Mouse (Mus musculus) adrenal gland, adult 8-10 months (tissue): Measurements from ENCODE around the gene Kcnn3. TPM values are rescaled to one million over a fixed set of nuclear protein-coding genes. Genes with fewer than 3 reads are reported as not detected.

ENCODE experiments used
- DNase-seq: peaks from one replicate; pipeline ENCODE4 v3.0.0; 2022
- total RNA-seq, 4 experiments: library from RNA; stranded (reverse); gene quantifications; 2 replicates each; pipeline ENCODE4 v1.2.4; 2022

Kcnn3 gene
- total RNA-seq, 4 experiments from 2014 or later: 3.8 to 6.6 (median 5.2) TPM

DNA sequence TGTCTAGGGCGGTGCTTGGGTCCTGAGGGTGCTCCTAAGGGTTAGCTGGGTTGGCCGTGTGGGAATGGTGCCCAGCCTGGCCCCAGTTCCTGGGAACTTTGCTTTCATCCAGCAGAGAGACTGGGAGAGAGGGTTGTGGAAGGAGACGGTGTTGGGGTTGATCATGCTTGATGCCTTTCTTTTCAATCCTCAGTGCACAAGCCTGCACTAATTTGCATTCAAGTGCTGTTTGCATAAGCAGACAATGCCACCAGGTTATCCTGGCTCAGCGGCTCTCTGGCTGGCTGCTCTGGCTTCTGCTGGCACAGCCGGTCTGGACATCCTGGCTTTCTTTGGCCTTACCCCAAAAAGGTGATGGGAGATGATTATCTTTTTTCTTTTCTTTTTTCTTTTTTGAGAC, 157.7 kb downstream of the Kcnn3 start:
- no peak for DNase-seq

DNA sequence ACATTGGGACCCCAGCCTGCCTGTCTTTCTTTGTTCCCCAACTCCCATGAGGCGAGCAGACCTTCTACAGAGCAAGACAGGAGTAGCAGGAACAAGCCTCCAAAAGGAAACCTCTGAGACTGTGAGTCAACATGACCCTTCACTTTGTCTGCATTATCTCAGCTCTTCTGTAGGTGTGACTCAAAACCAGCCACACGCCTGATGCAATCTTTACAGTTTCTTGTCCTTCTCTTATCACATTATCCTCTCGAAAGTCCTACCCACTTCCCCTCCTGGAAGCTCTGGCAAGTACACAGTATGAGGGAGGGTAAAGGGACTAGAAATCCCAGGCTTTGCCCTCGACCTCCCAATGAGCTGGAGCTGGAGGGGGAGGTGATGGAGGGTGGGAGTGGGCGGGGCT, 166.1 kb downstream of the Kcnn3 start:
- no peak for DNase-seq

DNA sequence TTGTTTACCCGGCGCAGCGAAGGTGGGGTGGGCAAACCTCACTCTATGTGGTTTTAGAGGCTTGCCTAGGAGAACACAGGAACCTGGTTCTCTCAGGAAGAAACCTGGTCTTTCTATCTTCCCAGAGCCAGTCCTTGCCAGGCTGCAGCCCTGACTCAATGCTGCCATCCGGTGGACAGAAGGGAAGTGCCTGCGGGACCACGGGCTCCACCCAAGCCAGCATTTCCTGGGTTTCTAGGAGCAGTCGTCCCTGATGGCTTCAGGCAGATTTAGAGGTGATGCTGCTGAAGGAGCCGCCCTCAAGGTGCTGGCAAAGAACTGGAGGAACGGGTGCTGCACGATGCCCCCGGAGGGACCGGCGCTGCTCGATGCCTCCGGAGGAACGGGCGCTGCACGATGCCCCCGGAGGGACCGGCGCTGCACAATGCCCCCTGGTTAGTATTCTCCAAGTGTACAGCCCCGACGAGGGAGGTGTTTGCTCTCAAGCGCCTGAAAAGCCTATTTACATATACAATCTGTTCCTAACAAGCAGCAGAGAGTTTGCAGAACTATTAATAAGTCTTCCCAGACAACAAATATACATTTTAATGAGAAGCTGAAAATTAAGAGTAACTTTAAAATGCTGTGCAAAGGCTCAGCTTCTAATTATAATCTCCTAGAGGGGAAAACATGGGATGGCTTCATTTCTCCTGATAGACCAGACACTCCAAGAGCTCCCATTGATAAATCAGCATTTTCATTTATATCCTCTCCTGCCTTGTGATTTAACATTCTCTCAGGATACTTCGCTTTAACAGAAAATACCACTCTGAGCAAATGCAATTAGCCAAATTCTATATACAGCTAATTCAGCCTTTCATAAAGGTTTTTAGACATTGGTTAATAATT, 169.0 kb downstream of the Kcnn3 start:
- peak; percentile 61 for DNase-seq

DNA sequence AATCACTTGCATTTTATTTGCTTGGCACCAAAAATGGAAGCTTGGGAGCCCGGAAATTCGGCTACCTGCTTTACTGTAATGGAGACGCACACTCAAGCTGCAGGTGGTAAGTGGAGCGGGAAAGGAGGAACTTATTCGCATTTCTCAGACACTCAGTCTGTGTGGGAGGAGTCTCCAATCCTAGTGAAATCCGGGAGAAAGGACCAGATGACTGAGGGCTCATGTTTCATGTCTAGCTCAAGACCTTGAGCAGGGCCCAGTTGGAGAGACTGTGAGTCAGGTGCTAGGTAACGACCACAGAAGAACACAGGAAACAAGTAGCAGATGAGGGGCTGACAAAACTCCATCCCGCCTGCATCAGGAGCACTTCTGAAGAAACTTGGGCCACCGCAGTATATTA, 171.8 kb downstream of the Kcnn3 start:
- no peak for DNase-seq

DNA sequence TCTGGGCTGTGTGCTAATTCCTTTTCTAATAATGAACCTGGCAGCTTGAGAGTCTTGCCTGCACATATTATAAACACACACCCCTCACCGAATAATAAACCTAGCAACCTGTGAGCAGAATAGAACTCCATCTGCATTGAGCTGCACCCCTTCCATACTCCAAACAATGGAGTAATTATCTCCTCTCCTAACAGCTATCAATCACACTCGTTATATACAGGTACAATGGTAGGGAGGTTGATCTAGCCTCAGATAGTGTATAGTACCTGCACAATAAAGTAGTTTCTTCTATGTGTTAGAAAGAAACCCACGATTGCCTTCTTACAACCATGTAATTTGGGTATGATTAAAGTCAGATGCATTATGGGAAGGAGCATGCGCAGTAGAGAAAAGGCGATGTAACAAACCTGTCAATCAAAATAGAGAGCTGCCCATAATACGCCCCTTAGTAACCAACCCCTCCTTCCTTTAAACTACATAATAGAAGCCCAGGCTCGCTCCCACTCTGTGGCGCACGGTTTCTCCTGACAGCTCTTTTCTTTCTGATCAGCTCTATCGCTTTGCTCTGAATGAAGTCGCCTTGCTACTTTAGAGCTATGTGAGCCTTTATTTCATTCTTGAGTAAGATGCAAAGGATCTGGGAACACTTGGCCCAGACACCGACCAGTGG, 176.3 kb downstream of the Kcnn3 start:
- DNase-seq: no peak

DNA sequence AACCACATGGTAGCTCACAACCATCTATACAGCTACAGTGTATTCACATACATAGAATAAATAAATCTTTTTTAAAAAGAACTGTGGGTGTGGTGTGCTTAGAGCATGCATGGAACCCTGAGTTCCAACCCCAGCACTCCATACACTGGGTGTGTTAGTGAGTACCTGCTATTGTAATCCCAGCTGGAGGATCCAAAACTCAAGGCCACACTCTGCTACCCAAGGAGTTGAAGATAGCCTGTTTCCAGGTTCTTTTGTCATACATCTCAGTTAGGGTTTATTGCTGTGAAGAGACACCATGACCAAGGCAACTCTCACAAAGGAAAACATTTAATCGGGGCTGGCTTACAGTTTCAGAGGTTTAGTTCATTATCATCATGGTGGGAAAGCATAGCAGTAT, 179.0 kb downstream of the Kcnn3 start:
- no peak for DNase-seq

DNA sequence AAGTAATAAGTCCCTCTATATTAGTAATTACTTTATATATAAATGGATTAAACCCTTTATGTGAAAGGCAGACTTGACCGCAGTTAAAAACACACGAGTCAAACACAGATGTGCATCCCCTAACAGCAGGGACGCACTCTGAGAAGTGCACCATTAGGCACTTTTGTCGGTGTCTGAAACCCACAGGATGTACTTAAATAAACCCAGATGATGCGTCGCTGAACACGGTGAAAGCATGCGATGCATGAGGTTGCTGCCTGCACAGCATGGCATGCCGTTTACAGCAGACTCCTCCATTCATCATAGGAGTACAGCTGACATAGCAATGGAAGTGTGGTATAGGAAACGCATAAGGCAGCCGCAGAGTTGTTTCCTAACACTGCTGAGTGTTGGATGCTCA, 180.5 kb downstream of the Kcnn3 start:
- no peak for DNase-seq

DNA sequence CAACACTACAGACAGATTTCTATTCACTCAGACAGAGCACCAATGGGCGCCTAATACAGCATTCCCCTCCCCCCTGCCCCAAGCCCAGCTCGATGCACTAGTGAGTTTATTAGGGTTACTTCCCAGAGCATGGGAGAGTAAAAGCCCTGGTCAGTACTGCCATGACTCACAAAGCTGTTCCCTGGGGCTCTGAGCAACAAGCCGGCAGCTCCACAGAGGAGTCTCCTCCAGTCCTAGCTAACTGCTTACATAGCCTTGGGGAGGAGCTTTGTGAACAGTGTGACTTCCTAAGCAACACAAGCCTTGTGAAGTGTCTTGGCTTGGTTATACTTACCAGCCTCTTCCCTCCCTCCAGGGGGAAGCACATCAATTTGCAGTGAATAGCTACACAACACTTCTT, 183.6 kb downstream of the Kcnn3 start:
- DNase-seq: no peak

DNA sequence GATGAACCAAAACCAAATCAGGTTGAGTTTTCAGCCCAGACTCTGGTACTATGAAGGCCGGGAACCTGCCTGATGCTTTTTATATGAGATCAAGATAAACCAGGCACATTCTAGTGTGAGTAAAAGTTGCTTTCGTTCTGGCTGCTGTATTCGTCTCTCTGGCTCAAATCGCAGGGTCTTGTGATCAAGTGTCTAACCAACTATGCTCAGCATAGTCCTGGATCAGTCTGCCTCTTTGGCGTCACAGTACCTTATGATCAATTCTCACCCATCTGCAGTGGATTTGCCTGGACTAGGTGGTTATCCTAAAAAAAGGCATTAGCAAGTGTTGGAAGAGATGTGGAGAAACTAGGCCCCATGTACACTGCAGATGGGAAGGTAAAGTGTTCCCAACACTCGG, 184.1 kb downstream of the Kcnn3 start:
- DNase-seq: no peak

DNA sequence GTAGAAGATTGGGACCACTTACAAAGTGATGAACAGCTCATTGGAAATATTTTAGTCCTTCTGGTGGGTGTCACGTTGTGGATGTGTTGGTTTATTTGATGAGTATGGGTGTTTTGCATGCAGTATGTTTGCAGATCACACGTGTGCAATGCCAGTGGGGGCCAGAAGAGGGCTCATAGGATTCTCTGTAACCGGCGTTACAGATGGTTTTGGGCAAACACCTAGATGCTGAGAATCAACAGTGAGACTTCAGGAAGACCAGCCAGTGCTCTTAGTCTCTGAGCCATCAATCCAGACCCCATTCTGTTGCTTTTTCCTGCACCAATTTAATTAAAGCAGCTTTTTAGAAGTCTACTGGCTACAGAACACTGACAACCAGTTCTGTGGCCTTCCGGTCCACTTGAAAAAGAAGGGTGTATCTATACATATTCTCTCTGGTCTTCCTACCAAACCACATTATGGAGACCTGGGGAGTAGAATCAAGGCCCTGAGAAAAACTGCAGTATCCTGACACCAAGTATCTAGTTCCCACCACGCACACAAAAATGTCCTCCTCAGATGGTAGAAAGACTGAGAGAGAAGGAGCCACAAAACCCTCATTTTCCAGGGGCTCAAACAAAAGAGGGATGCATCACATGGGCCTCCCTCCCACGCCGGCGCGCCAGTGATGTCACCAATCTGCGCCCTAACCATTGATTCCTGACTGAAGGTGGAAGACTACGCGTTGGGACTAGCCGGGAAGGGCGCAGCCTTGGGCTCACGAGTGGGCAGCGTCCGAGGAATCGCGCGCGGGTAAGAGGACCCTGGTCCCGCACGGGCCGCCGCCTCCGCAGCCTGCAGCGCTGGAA, 194.6 kb downstream of the Kcnn3 start, which contains the start of gene Adar:
Gene Adar (plus strand): TSS at position 664 of the 848 bp plus-strand sequence.
- DNase-seq: peak; percentile 70

DNA sequence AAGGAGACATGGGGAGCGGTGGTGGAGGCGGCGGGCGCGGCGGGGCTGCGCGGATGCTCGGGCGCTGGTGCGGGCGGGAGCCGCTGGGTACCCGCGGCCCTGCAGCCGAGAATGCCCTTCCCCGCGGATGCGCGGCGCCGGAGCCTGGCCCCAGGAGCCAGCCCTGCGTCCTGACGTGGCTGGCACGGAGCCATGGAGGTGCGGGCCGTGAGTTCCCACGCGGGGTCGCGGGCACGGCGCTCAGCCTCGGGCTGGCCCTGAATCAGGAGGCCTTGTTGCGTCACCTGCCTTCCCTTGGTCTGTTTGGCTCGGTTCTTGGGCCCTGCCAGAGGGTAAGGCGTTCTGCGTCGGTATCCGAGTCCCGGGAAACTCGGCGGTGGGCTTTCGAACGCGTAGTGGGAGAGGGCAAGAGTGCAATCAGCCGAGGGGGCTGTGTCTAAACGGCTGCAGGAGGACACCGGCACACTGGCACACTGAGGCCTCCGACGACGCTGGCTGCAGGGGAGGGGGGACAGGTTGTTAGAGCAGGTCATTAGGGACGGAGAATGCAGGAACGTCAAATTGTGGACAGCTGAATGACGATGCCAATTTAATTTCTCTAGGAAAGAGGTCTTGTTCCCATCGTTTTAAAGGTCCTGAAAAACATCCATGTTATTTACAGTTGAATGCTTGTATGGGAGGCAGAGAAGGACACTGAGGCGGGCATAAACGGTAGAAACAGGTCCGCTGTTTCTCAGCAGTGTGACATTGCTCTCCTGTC, 195.4 kb downstream of the Kcnn3 start:
- peak; percentile 26 for DNase-seq

DNA sequence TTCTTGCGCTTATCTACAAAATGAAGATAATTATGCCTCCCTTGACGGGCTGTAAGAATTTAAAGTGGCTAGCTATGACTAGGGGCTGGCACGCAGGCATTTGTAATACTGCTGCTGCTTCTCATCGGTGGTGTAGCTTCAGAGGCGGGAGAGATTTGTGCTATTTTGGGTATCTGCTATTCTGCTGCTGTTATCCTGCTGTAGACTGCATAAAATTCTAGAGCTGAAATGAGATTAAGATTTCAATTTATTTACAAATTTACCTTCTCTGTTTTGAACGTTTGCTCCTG, 195.9 kb downstream of the Kcnn3 start:
- no peak for DNase-seq

DNA sequence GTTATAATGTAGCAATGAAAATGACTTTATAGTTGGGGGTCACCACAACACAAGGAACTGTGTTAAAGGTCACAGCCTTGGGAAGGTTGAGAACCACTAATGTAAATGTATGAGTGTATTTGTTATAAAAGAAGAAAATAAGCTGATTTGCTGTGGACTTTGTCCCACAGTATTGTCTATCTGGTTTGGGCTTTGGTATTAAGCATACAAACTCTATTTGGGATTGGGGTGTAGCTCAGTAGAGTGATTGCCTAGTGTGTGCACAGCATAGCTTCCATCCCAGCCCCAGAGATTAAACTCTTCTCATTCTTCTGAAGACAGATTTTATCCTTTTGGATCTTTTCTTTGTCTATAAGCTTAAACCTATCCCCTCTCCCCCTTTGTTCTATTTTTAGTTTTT, 202.1 kb downstream of the Kcnn3 start:
- no peak for DNase-seq

DNA sequence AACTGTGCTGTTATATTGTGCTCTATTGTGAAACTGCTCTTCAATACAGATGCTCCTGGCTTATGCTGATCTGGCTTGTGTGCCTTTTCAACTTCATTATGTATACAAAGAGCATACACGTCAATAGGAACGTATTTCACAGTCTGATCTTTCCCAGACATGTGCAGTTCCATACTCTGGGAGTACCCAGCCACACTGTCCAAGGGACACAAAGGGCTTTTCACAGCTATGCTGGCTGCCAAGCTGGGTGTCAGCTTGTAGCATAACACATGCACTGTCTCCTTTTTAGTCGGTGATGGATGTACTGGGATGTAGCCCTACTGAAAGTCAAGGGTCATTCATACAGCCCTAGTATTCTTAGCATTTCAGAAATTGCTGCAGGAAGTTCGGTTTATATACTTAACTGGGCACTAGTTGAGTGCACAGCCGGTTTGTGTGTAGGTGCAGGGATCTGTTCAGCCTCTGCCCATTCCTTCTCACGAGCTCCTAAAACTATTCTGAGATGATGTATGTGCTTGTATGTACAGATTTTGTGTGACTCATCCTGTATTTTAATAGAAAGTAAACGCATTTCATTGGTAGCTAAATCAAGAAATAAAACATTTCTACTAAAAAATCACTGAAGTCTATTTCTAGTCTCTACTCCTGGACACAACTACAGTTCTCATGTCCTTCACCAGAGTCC, 203.6 kb downstream of the Kcnn3 start:
- DNase-seq: no peak

Other genes starting within 250 kb of the Kcnn3 start
- gene Slc50a1, start 249.6 kb upstream of the Kcnn3 start, total RNA-seq: 10 to 100 TPM; 54.2 to 80.1 (median 64.9) TPM
- gene Efna1, start 239.0 kb upstream of the Kcnn3 start, total RNA-seq: 10 to 100 TPM; 15.9 to 28.0 (median 21.0) TPM
- 1 to 10 TPM in 1 of 4 experiments, under 1 TPM in 3; 0.15 to 1.5 (median 0.62) TPM for gene Efna3, start 197.2 kb upstream of the Kcnn3 start, total RNA-seq
- 1 to 10 TPM; 1.1 to 3.5 (median 1.9) TPM for gene Efna4, start 182.1 kb upstream of the Kcnn3 start, total RNA-seq
- gene Adam15, start 170.2 kb upstream of the Kcnn3 start, total RNA-seq: 10 to 100 TPM; 58.4 to 85.4 (median 71.3) TPM
- gene Dcst2, start 158.2 kb upstream of the Kcnn3 start, total RNA-seq: under 1 TPM; 0.43 to 0.78 (median 0.46) TPM
- gene Dcst1, start 154.9 kb upstream of the Kcnn3 start, total RNA-seq: 1 to 10 TPM in 2 of 4 experiments, under 1 TPM in 2; 0.20 to 2.2 (median 0.97) TPM
- gene Zbtb7b, start 125.4 kb upstream of the Kcnn3 start, total RNA-seq: 10 to 100 TPM; 59.9 to 98.9 (median 77.9) TPM
- gene Lenep, start 117.4 kb upstream of the Kcnn3 start, total RNA-seq: 1 to 10 TPM in 2 of 4 experiments, under 1 TPM in 1, not detected in 1; 0.22 to 3.1 (median 1.3) TPM
- 10 to 100 TPM; 25.7 to 39.9 (median 33.0) TPM for gene Flad1, start 108.3 kb upstream of the Kcnn3 start, total RNA-seq
- 10 to 100 TPM; 20.3 to 33.2 (median 27.4) TPM for gene Cks1b, start 101.8 kb upstream of the Kcnn3 start, total RNA-seq
- 100 to 1,000 TPM; 108 to 136 (median 122) TPM for gene Shc1, start 101.7 kb upstream of the Kcnn3 start, total RNA-seq
- 10 to 100 TPM; 42.1 to 45.1 (median 44.3) TPM for gene Pygo2, start 90.0 kb upstream of the Kcnn3 start, total RNA-seq
- 100 to 1,000 TPM in 2 of 4 experiments, 10 to 100 TPM in 2; 57.0 to 119 (median 81.5) TPM for gene Pbxip1, start 83.5 kb upstream of the Kcnn3 start, total RNA-seq
- 10 to 100 TPM; 14.3 to 19.5 (median 15.7) TPM for gene Pmvk, start 65.6 kb upstream of the Kcnn3 start, total RNA-seq
- gene Adar, start 194.9 kb downstream of the Kcnn3 start, total RNA-seq: 10 to 100 TPM; 38.7 to 57.6 (median 46.9) TPM
- gene Chrnb2, start 244.5 kb downstream of the Kcnn3 start, total RNA-seq: 1 to 10 TPM; 4.9 to 7.5 (median 5.6) TPM